Mouse (Mus musculus): Measurements from ENCODE around the gene Gys2.

The Gys2 gene

DNA sequence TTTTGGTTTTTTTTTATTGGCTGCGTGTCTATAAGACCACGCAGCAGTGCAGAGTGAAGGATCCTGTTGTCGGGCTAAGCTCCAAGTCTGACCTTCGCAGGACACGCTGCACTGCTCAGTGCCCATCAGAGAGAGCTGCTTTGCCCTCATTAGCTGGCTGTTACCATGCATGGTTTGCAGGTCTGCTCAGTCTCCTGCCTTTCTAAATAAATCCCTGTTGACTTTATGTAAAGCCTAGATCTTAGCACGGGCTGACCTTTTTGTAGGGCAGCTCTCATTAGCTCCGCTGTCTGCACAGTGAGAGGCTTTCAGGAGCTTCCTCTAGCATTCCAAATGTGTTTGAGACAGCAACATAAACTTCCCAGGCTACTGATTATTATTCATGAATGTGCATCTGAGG, 14.9 kb downstream of the Gys2 start:
- WGBS, result 58% methylated on average over 7 of the region's 7 CpGs

GRCm38 (mm10) chr6:142455314-142455996, 17.5 kb downstream of the Gys2 start:
- WGBS, result 41% methylated on average over 7 of the region's 7 CpGs

DNA sequence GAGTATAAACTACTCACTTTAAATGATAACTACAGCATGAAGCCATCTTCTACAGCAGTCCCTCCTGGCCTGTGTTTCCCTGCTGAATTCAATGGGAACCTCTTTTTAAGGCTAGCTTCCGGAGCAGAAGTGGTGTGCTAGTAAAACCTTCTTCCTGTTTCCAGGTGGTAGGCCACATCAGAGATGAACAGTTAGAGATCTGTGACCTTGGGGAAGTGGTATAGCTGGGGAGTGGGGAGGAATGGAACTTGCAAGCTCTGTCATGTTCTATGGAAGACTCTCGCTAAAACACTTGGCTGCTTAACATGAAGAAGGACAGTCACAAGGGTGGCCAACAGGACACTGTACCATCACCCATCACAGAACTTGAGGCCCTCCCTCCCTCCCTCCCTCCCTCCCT, 19.6 kb downstream of the Gys2 start:
- WGBS, result 79% methylated on average over 2 of the region's 2 CpGs

- 80% methylated on average over 12 of the region's 12 CpGs for WGBS
Measured at GRCm38 (mm10) chr6:142451381-142451780, 21.5 kb downstream of the Gys2 start.

DNA sequence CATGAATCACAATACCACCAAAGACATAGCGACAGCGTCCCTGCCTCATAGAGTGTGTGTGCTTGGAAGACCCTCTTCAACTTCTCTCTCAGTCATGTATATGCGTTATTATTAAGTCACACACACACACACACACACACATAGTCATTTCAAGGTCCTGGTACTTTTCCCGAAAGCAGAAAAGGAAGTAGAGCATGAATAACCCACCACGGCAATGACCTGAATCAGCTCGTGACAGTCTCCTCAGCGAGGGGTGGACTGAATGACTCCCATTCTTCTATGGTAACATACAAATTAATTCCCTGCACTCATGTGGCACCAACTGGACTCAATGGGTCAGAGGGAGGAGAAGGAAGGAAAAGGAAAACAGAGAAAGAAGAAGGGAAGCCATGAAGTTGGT, 47.9 kb downstream of the Gys2 start:
- WGBS, result 62% methylated on average over 7 of the region's 7 CpGs

- 4% methylated on average over 24 of the region's 24 CpGs for whole genome bisulfite sequencing
Measured at GRCm38 (mm10) chr6:142414597-142414996, 58.3 kb downstream of the Gys2 start.

- WGBS, result 44% methylated on average over 12 of the region's 12 CpGs
Measured at GRCm38 (mm10) chr6:142413845-142414244, 59.1 kb downstream of the Gys2 start.

DNA sequence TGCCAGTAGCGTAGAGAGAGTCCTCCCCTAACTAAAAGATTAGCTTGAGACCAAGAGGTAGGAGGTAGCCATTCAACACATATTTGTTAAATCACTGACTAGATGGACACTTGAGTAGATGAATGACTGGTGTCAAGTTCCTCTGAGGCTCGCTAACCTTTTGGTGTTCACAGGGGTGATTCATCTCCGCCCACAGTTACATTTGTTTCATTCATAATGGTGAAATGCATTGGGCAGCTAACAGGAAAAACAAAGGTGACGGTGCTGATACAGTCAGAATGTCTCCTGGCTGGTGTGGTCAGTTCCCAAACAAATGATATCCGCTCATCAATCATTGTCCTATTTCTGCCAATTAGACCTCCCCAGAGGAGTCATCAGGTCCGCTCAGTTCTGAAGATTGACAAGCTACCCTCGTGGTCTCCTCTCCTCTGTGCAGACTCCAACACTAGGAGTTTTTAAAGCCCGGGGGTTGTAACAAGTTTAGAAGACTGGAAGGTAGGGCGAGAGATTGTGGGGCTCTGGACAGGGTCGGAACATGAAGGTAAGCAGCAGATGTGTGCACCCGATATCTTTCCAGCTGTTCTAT, 59.9 kb downstream of the Gys2 start, which contains the start of gene Spx:
TSS of gene Spx (plus strand) at position 536 of the 586 bp plus-strand sequence.
- WGBS, result 85% methylated on average over 11 of the region's 11 CpGs

DNA sequence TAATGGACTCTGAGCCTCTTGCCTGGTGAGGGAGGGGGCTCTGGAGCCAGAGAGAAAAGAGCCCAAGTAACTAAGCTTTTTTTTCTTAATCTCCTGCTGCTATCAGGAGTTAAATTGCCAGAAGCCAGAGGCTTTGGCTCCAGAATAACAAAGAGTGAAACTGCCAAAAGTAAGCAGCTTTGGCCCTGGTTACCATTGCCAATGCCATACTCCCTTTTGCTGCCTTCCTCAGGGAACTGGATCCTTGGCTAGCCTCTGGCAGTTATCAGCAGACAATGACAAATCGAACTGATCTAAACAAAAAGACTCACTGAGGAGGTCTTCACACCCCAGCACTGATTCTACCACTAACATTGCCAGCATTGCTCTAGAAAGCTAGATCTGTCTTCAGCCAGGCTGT, 61.8 kb downstream of the Gys2 start:
- 57% methylated on average over 1 of the region's 1 CpGs for WGBS

DNA sequence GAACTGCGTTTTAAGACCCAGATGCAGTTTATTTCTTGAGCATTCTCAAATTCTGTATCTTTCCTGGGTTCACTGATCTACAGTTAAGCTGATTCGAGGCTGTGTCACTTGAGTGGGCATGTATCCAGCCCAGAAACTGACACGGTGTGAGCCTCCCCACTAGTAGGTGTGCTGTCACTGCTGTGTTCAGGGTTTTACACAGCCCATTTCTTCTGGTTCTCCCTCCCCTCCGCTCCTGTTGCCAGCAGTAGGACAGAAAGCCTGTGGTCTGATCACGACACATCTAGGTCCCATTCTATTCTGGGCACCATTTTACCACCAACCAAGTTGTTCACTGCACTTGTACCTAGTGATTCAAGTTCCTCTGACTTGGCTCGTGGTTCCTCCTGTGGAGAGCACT, 77.2 kb downstream of the Gys2 start:
- WGBS, result 67% methylated on average over 6 of the region's 6 CpGs

DNA sequence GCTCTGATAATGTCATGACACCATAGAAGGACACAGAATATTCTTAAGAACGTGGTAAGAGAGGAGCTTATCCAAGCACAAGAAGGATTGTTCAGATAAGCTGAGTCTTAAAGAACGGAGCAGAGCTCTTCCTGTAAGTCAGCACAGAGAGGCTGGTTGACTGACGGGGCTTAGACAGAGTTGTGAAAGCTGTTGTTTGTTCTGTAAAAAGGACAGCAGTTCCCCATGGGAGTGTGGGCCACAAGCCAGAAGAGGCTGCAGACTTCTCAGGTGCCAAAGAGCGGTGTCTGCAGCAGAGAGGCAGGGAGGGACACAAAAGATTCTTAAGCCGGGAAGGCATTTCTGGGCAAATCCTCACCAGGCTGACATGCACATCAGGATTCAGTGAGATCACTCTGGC, 78.2 kb downstream of the Gys2 start:
- 51% methylated on average over 5 of the region's 5 CpGs for WGBS

DNA sequence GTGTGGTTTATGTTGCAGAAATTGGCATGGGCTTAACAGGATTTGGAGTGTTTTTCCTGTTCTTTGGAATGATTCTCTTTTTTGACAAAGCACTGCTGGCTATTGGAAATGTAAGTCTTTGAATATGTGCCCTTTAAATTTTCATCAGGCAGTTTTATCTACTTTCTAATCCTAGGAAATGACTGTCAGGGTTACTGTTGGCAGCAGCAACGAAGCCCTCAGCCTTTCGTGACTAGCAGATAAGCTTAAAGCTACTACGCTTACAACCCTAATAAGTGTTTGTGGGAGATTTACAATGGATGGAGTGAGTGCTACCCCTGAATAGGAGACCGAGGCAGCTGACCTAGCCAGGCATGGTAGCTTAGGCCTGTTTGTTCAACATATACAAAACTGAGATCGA, 80.6 kb downstream of the Gys2 start:
- 90% methylated on average over 5 of the region's 5 CpGs for WGBS

GRCm38 (mm10) chr6:142389101-142389500, 83.8 kb downstream of the Gys2 start:
- WGBS, result 51% methylated on average over 2 of the region's 2 CpGs

- WGBS, result 7% methylated on average over 8 of the region's 8 CpGs
Measured at GRCm38 (mm10) chr6:142387755-142388271, 85.1 kb downstream of the Gys2 start.

- under 1% methylated on average over 86 of the region's 87 CpGs for WGBS
Measured at GRCm38 (mm10) chr6:142387011-142387754, 85.7 kb downstream of the Gys2 start, which contains the start of the genes Recql and Golt1b. Gene Recql, minus strand, starts transcription at chr6:142387087. Gene Golt1b, plus strand, starts transcription at chr6:142387221.

- WGBS, result 4% methylated on average over 31 of the region's 31 CpGs
Measured at GRCm38 (mm10) chr6:142386285-142387010, 86.5 kb downstream of the Gys2 start.

DNA sequence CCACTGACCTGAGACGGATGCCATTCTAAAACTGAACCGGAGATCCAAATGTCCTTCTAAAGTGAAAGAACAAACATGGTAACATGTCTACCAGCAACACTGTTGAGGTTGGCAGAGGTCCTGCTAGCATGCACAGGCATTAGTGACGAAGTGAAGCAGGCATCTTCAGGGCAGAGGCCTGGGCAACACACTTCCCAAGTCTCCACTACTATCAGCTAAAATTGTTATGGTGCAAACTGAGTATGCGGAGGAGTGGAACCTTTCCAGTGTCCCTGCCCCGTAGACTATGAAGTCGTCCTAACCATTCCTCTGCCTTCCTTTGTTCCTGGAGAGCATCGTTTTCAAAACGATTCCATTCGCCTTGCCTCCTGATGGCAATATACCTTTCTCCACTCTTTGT, 88.4 kb downstream of the Gys2 start:
- 92% methylated on average over 9 of the region's 9 CpGs for WGBS

GRCm38 (mm10) chr6:142381615-142382014, 91.3 kb downstream of the Gys2 start:
- 96% methylated on average over 7 of the region's 7 CpGs for WGBS

- WGBS, result 71% methylated on average over 6 of the region's 6 CpGs
Measured at GRCm38 (mm10) chr6:142379961-142380360, 92.9 kb downstream of the Gys2 start.

DNA sequence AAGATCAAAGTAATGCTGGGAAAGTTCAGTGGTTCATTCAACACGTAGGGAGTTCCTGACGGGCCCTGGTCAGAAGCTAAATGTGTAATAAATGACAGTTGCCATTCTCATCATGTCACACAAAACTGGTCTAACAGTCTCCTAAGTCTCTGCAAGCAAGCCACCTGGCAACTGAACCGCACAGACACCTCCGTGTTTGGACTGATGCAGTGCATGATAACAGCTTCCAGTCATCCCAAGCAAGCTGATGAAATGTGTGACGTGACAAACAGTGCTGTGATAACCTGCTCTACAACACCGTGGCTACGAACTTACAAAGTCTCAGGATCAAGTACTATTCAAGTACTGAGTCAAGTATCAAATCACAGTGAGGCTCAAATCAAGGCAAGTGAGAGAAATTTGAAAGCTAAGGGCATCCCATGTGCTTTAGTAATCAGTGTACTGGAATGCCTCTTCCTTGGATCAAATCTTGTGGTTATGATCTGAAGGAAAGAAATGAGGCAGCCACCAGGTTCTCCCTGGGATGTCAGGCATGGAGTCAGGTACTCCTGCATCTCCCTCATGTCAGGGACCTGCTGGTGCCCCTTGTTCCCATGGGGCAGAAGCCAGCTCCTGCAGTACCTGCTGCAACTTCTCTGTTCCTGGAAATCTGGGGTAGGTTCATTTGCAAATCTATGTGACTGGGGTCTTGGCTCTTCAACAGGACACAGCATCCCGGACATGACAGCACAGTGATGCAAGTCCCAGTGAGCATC, 94.2 kb downstream of the Gys2 start:
- WGBS, result 95% methylated on average over 8 of the region's 8 CpGs

DNA sequence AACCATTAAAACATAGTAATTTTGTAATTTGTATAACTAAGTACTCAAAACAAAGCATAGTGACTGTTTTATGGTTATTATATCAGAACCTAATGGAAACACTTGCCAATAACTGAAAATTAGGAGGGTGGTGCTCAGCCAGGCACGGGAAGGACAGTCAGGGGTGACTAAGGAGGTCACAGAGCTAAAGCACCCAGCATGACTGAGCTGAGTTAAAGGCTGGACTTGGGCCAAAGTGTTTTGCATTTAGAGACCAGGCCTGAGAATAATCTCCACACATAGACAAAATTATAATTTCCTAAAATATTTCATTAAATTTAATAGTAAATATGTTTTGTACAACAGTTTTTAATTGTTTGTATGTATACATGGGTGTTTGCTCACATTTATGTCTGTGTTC, 95.8 kb downstream of the Gys2 start:
- whole genome bisulfite sequencing, result 55% methylated on average over 1 of the region's 1 CpGs
